Mouse (Mus musculus) ES-E14 (cell line): Measurements from ENCODE around the gene Ywhab. TPM values are rescaled to one million over a fixed set of nuclear protein-coding genes. Genes with fewer than 3 reads are reported as not detected.
A peak's percentile ranks its signal among the peaks of the same experiment; 100 is the strongest.

ENCODE experiments used
- DNase-seq: peaks from one replicate; pipeline ENCODE4 v3.0.0-alpha.2; 2013; ENCODE audit warnings: low read depth, low spot score
- H3K27ac ChIP-seq: 2 replicates; pipeline ENCODE4 v1.5.1; 2012; ENCODE audit warnings: low read depth, mild to moderate bottlenecking, low read length, moderate library complexity, mixed read lengths; ENCODE audit not compliant: poor library complexity, insufficient read depth, severe bottlenecking
- H3K36me3 ChIP-seq: 2 replicates; pipeline ENCODE4 v1.6.1; 2012; ENCODE audit warnings: mild to moderate bottlenecking, low read length, moderate library complexity, mixed read lengths; ENCODE audit not compliant: control insufficient read depth, poor library complexity, insufficient read depth, severe bottlenecking
- H3K4me1 ChIP-seq, 2 experiments: fragments of 150-350 bp in 1 of 2; sonication (generic) in 1 of 2; 2 replicates each; pipeline ENCODE4 v1.6.1; 2012; ENCODE audit warnings: low read length in 2 of 2, mild to moderate bottlenecking in 1 of 2, mixed read lengths in 1 of 2; ENCODE audit not compliant: control insufficient read depth in 2 of 2, insufficient read depth in 2 of 2, poor library complexity in 1 of 2
- H3K4me3 ChIP-seq, 2 experiments: fragments of 150-350 bp in 1 of 2; sonication (generic) in 1 of 2; 2 replicates each; pipeline ENCODE4 v1.5.1; 2012; ENCODE audit warnings: low read length in 2 of 2, low read depth in 1 of 2, mild to moderate bottlenecking in 1 of 2, mixed read lengths in 1 of 2; ENCODE audit not compliant: insufficient read depth in 1 of 2, poor library complexity in 1 of 2, severe bottlenecking in 1 of 2
- H3K9ac ChIP-seq: 2 replicates; pipeline ENCODE4 v1.6.1; 2012; ENCODE audit warnings: low read depth, mild to moderate bottlenecking, low read length, mixed read lengths; ENCODE audit not compliant: poor library complexity, insufficient read depth, severe bottlenecking
- H3K9me3 ChIP-seq: fragments of 150-350 bp; sonication (generic); 2 replicates; pipeline ENCODE4 v1.6.1; 2012; ENCODE audit warnings: low read depth, mild to moderate bottlenecking, low read length; ENCODE audit not compliant: control insufficient read depth, insufficient read depth
- CHD2 ChIP-seq: IDR thresholded peaks from 2 replicates; pipeline ENCODE4 v1.6.1; 2014; ENCODE audit warnings: mild to moderate bottlenecking, low read depth, low read length, inconsistent platforms
- HCFC1 ChIP-seq: IDR thresholded peaks from 2 replicates; pipeline ENCODE4 v1.6.1; 2012; ENCODE audit warnings: low read length, inconsistent platforms, borderline replicate concordance; ENCODE audit not compliant: insufficient read depth
- MAFK ChIP-seq: IDR thresholded peaks from 2 replicates; pipeline ENCODE4 v1.6.1; 2014; ENCODE audit warnings: mild to moderate bottlenecking, low read depth, low read length, inconsistent platforms; ENCODE audit not compliant: insufficient read depth
- ZC3H11A ChIP-seq: IDR thresholded peaks from 2 replicates; pipeline ENCODE4 v1.6.1; 2012; ENCODE audit warnings: low read depth, mild to moderate bottlenecking, inconsistent platforms, low read length, borderline replicate concordance
- ZNF384 ChIP-seq: IDR thresholded peaks from 2 replicates; pipeline ENCODE4 v1.6.1; 2012; ENCODE audit warnings: low read depth, low read length, inconsistent platforms
- in situ Hi-C, 2 experiments: fragments of 600-800 bp; cut with MboI; formaldehyde crosslinking; loops; one replicate each; pipeline ENCODE4 v1.15.1; 2025; ENCODE audit warnings: low sequenced_read_pairs in 2 of 2, inconsistent platforms in 1 of 2; ENCODE audit not compliant: unreplicated experiment in 2 of 2
- total RNA-seq: library from RNA; depleted of rRNA; stranded (reverse); fragments of 300-350 nt; gene quantifications from 2 replicates; pipeline ENCODE4 v1.2.3, GENCODE M21; 2012

The Ywhab gene
- total RNA-seq, 1 experiment = 65.9 TPM

- peak overlapping the region; percentile 75 for H3K27ac ChIP-seq
- H3K4me3 ChIP-seq = peak overlapping the region; percentile 96 to 99
- TF ChIP-seq HCFC1 (0 out of 2 replicates have a peak, but pooled peaks have one; percentile 18), ZNF384 (no peak), CHD2 (no peak), MAFK (no peak)
- no peaks in the 10 kb centered on the region for H3K9me3 ChIP-seq
- peak; percentile 98 for DNase-seq
- peaks cover 7 to 8% of the 10 kb centered on the region in 2 experiments for H3K4me1 ChIP-seq
- H3K36me3 ChIP-seq = peaks cover 7% of the 10 kb centered on the region; the same call in 1 of the 2 replicates
- peak overlapping the region; percentile 99 for H3K9ac ChIP-seq
- in situ Hi-C loops = no loop called here
These were observed 460 bp downstream of the Ywhab start for GRCm38 (mm10) chr2:163994977-163995862.

GRCm38 (mm10) chr2:163996275-163996674 lies 1.5 kb downstream of the Ywhab start:
- H3K4me3 ChIP-seq = peak overlapping the region; percentile 96 to 99
- peak overlapping the region; percentile 68 for H3K9ac ChIP-seq
- TF ChIP-seq MAFK (no peak), HCFC1 (no peak)
- peaks cover 7% of the 10 kb centered on the region; the same call in 1 of the 2 replicates for H3K36me3 ChIP-seq
- in situ Hi-C loops = no loop called here
- DNase-seq = no peak
- H3K4me1 ChIP-seq = peaks cover 7 to 8% of the 10 kb centered on the region in 2 experiments
- H3K9me3 ChIP-seq = no peaks in the 10 kb centered on the region
- H3K27ac ChIP-seq = no peak overlapping the region

GRCm38 (mm10) chr2:163996899-163997298 lies 2.1 kb downstream of the Ywhab start:
- H3K27ac ChIP-seq = no peak overlapping the region
- in situ Hi-C loops = no loop called here

GRCm38 (mm10) chr2:163998981-163999380 lies 4.2 kb downstream of the Ywhab start:
- Histone ChIP-seq H3K27ac (no peak overlapping the region), H3K9ac (no peak overlapping the region), H3K9me3 (no peaks in the 10 kb centered on the region), H3K4me3 (no peak overlapping the region), H3K4me1 (peaks cover 5 to 9% of the 10 kb centered on the region in 2 experiments), H3K36me3 (peaks cover 8% of the 10 kb centered on the region; the same call in 1 of the 2 replicates)
- in situ Hi-C loops = no loop called here
- no peak for DNase-seq
- TF ChIP-seq CHD2 (no peak), MAFK (no peak), ZNF384 (no peak), ZC3H11A (no peak), HCFC1 (no peak)

More at GRCm38 (mm10) chr2:163996899-163997298, 2.1 kb downstream of the Ywhab start:
- Histone ChIP-seq H3K9me3 (no peaks in the 10 kb centered on the region), H3K9ac (peak overlapping the region; percentile 25; the same call in 1 of the 2 replicates), H3K4me3 (no peak overlapping the region), H3K36me3 (peaks cover 7% of the 10 kb centered on the region; the same call in 1 of the 2 replicates), H3K4me1 (peaks cover 7 to 8% of the 10 kb centered on the region in 2 experiments)
- TF ChIP-seq HCFC1 (no peak), ZC3H11A (no peak), MAFK (no peak), CHD2 (no peak), ZNF384 (no peak)
- no peak for DNase-seq
